Mouse (Mus musculus) bone marrow macrophage, adult 2 months (primary cell): ENCODE measurements around the gene Fam173b. TPM values are rescaled to one million over a fixed set of nuclear protein-coding genes. Genes with fewer than 3 reads are reported as not detected.

Experiments
- H3K27ac ChIP-seq: 2 replicates; pipeline ENCODE4 v1.5.1; 2012; ENCODE audit warnings: low read depth, low read length; ENCODE audit not compliant: insufficient read depth
- H3K4me1 ChIP-seq: 2 replicates; pipeline ENCODE4 v1.6.1; 2012; ENCODE audit warnings: low read length; ENCODE audit not compliant: control insufficient read depth, insufficient read depth
- H3K4me3 ChIP-seq: 2 replicates; pipeline ENCODE4 v1.5.1; 2012; ENCODE audit warnings: mild to moderate bottlenecking, low read length, moderate library complexity; ENCODE audit not compliant: insufficient read depth
- CTCF ChIP-seq: IDR thresholded peaks from 2 replicates; pipeline ENCODE4 v1.5.1; 2012; ENCODE audit warnings: low read depth, mild to moderate bottlenecking, low read length, moderate library complexity
- POLR2A ChIP-seq: IDR thresholded peaks from 2 replicates; pipeline ENCODE4 v1.6.1; 2012; ENCODE audit warnings: mild to moderate bottlenecking, low read depth, low read length, borderline replicate concordance
- polyA plus RNA-seq: library from polyadenylated mRNA; stranded (reverse); fragments of >200 nt; gene quantifications from 2 replicates; pipeline ENCODE4 v1.2.4, GENCODE M21; 2012; ENCODE audit not compliant: missing spikeins, insufficient read depth, insufficient read length

Gene Fam173b
- polyA plus RNA-seq, result 14.4 and 17.3 TPM in 2 replicates

DNA sequence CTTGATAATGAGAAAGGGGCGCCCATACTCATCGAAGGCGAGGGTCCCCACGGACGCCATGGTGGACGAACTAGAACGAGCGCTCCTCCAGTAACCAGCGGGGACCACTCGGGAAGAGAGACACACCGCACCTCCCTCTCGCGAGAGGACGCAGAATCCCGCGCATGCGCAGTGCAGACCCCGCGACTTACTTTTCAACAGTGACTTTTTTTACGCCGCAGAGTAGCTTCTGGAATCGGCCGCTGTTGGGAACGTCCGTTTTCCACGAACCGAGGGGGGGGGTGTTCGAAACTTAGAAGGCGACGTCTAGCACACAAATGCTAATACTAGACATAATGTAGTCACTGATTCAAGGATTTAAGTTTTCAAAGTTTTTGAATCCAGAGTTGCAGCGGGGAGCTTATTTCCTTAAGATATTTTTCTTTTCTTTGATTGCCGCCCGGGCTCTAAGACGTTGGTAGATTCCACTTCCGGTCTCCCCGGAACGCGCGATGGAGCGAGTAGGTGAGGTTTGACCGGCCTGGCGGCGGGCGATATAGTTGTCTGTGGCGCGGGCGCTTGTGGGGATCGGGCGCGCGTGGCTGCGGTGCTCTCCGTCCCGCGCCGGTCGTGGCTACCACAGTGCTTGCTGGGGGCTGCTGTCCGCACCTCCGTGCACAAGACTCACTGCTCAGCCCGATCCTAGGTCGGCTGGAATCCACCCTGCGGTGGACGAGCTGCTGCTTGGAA is at the start of gene Fam173b, which contains the start of gene Cct5:
Fam173b (plus strand) TSS at position 207 of the 729 bp plus-strand sequence.
Cct5 (minus strand) TSS at position 159 of the 729 bp plus-strand sequence.
- H3K4me1 ChIP-seq, result peaks cover 22% of the 10 kb centered on the region
- peak within 1 kb of the TSS; percentile 81 for H3K27ac ChIP-seq
- peak within 1 kb of the TSS; percentile 71 for H3K4me3 ChIP-seq
- TF ChIP-seq POLR2A (peak; percentile 64; the same call in 1 of the 2 replicates), CTCF (no peak)

- TF ChIP-seq POLR2A, result no peak
- TF ChIP-seq CTCF, result no peak
- H3K27ac ChIP-seq, result no peak overlapping the region
- peaks cover 8% of the 10 kb centered on the region for H3K4me1 ChIP-seq
- H3K4me3 ChIP-seq, result no peak overlapping the region
Observed at GRCm38 (mm10) chr15:31554855-31555254, 46.8 kb upstream of the Fam173b start.

DNA sequence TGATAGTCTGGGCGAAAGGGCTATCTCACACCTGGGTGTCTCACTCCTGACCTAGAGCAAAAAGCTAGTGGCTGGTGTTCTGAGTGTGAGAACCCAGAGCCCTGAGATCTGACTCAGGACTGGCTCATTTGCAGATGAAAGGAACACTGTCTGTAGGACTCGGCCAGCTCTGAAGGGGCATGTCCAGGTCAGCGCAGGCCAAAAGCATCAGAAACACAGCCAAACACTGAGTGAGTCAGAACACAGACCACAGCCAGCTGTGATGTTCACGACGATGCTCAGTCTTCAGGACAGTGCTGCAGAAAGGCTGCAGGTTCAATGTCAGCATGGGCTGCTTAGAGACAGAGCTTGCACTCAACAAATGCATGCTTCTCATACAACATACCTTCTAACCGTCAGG is 40.3 kb upstream of the Fam173b start:
- TF ChIP-seq CTCF, result no peak
- TF ChIP-seq POLR2A, result no peak
- Histone ChIP-seq H3K4me1 (peaks cover 22% of the 10 kb centered on the region), H3K27ac (no peak overlapping the region), H3K4me3 (no peak overlapping the region)

DNA sequence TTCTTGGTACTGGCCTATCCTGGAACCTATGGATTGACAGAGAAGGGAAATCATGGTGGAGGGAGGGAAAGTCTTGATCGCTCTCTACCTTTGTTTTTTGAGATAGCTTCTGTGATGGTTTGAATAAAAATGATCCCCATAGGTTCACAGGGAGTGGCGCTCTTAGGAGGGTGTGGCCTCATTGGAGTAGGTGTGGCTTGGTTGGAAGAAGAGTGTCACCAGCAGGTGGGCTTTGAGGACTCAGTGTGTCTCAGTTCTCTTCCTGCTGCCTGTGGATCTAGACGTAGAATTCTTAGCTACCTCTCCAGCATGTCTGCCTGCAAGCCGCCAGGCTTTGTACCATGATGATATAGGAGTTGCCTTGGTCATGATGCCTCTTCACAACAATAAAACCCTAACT is 39.7 kb upstream of the Fam173b start:
- TF ChIP-seq POLR2A, result no peak
- TF ChIP-seq CTCF, result no peak
- peaks cover 25% of the 10 kb centered on the region for H3K4me1 ChIP-seq

GRCm38 (mm10) chr15:31562847-31563246 is 38.8 kb upstream of the Fam173b start:
- no peak overlapping the region for H3K27ac ChIP-seq
- no peak overlapping the region for H3K4me3 ChIP-seq
- no peak for TF ChIP-seq CTCF
- TF ChIP-seq POLR2A, result no peak
- peaks cover 32% of the 10 kb centered on the region for H3K4me1 ChIP-seq

More for the DNA sequence above, 39.7 kb upstream of the Fam173b start:
- no peak overlapping the region for H3K4me3 ChIP-seq
- no peak overlapping the region for H3K27ac ChIP-seq

GRCm38 (mm10) chr15:31563577-31564546 is 37.8 kb upstream of the Fam173b start:
- TF ChIP-seq POLR2A (no peak), CTCF (no peak)
- Histone ChIP-seq H3K4me3 (peak overlapping the region; percentile 9; the same call in 1 of the 2 replicates), H3K4me1 (peaks cover 32% of the 10 kb centered on the region), H3K27ac (peak overlapping the region; percentile 58)

DNA sequence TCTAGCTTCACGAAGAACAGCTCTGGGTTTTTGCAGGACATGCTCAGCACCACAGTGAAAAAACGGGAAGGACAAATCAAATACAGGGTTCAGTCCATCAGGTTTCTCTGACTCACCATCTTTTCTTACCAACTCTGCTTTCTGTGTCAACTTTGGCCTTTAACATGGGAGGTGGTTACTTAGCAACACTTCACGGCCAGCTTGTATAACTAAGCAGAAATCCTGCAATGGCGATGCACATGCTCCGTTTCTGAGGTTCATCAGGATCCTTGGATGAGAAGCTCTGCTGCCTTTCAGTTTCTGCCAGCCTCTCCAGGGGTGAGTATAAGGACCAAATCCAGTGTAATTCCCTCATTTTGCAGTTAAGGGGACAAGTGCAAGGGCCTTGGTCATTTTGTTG is 36.5 kb upstream of the Fam173b start, which contains the start of gene Cmbl:
Cmbl (plus strand) TSS at position 206 of the 400 bp plus-strand sequence.
- TF ChIP-seq POLR2A (no peak), CTCF (no peak)
- Histone ChIP-seq H3K27ac (peak within 1 kb of the TSS; percentile 62), H3K4me3 (peak within 1 kb of the TSS; percentile 23), H3K4me1 (peaks cover 32% of the 10 kb centered on the region)

GRCm38 (mm10) chr15:31565786-31566185 is 35.9 kb upstream of the Fam173b start:
- TF ChIP-seq POLR2A (no peak), CTCF (no peak)
- Histone ChIP-seq H3K27ac (peak overlapping the region; percentile 62), H3K4me3 (no peak overlapping the region), H3K4me1 (peaks cover 36% of the 10 kb centered on the region)

DNA sequence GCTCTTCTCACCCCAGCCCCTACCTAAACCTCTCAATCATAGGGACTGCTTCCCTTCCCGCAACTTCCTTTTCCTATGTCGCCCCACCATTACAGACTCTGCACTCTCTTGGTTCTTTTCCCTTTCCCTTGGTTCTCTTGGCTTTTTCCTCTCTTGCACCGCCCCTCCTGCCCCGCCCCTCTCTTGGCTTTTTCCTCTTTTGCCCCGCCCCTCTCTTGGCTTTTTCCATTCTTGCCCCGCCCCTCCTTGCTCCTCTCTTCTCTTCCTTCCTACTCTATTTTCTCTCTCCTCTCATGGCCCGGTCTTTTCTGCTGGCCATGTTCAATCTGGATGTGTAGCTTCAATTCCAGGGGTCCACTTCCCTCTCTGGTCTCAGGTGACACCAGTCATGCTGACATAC is 34.2 kb upstream of the Fam173b start:
- no peak for TF ChIP-seq CTCF
- TF ChIP-seq POLR2A, result no peak
- peaks cover 50% of the 10 kb centered on the region for H3K4me1 ChIP-seq
- H3K27ac ChIP-seq, result no peak overlapping the region
- no peak overlapping the region for H3K4me3 ChIP-seq

- TF ChIP-seq CTCF (no peak), POLR2A (no peak)
- no peak overlapping the region for H3K4me3 ChIP-seq
- H3K4me1 ChIP-seq, result peaks cover 52% of the 10 kb centered on the region
Observed at GRCm38 (mm10) chr15:31568581-31568996, 33.1 kb upstream of the Fam173b start.

More at GRCm38 (mm10) chr15:31568581-31568996, 33.1 kb upstream of the Fam173b start:
- no peak overlapping the region for H3K27ac ChIP-seq
